Mouse (Mus musculus): Measurements from ENCODE around the gene Dpf2.

GRCm38 (mm10) chr19:5881155-5881554 lies 31.7 kb downstream of the Dpf2 start:
- TF ChIP-seq CTCF (IDR thresholded peaks at IDR 0.05; ENCODE audit: insufficient read depth, low read length) (no peak), POLR2A (IDR thresholded peaks at IDR 0.05; ENCODE audit: borderline replicate concordance, extremely low read depth, low read depth, low read length) (no peak)
